ENCODE assay signal across 10 mouse cellular contexts in genomic region chr11:88765635-88766034, GRCm38 (mm10). TPM values are rescaled to one million over a fixed set of nuclear protein-coding genes. Genes with fewer than 3 reads are reported as not detected.
DNase-seq lines count a peak whose midpoint lies in the region; ATAC-seq and TF ChIP-seq lines count a peak whose summit lies in the region.
"Had no signal": no experiment of that assay in that cellular context is flagged by ENCODE, and none has a peak within 500 bp of the region (broad histone marks: within the 10 kb centered on the region; RNA-seq: fewer than 3 reads in every experiment).

No protein-coding gene starts in this region.

- H3K27me3 ChIP-seq in hindbrain, embryonic 12.5 days: no peaks in the 10 kb centered on the region
- no peaks in the 10 kb centered on the region for H3K27me3 ChIP-seq in hindbrain, embryonic 11.5 days (ENCODE audit: control insufficient read depth, insufficient read depth, low read length)
- no peaks in the 10 kb centered on the region for H3K27me3 ChIP-seq in embryonic facial prominence, embryonic 13.5 days
- H3K27me3 ChIP-seq in heart, embryonic 14.5 days (ENCODE audit: control insufficient read depth, insufficient read depth, low read length): no peaks in the 10 kb centered on the region
- no peaks in the 10 kb centered on the region for H3K27me3 ChIP-seq in limb, embryonic 14.5 days (ENCODE audit: control insufficient read depth, insufficient read depth, low read length)

- WGBS in hindbrain, embryonic 12.5 days: 65% methylated on average over 7 of the region's 7 CpGs
- 66% methylated on average over 7 of the region's 7 CpGs for WGBS in hindbrain, embryonic 11.5 days
- 33% methylated on average over 7 of the region's 7 CpGs for WGBS in embryonic facial prominence, embryonic 13.5 days
- 33% methylated on average over 7 of the region's 7 CpGs for WGBS in heart, embryonic 14.5 days
- 16% methylated on average over 7 of the region's 7 CpGs for WGBS in limb, embryonic 14.5 days

- no peak overlapping the region for H3K9ac ChIP-seq in hindbrain, embryonic 12.5 days
- no peak overlapping the region for H3K9ac ChIP-seq in hindbrain, embryonic 11.5 days (ENCODE audit: low read depth, low read length)
- no peak overlapping the region for H3K9ac ChIP-seq in embryonic facial prominence, embryonic 13.5 days
- H3K9ac ChIP-seq in heart, embryonic 14.5 days (ENCODE audit: low read length): peak overlapping the region; percentile 32; the same call in 1 of the 2 replicates
- H3K9ac ChIP-seq in limb, embryonic 14.5 days (ENCODE audit: low read depth, low read length, severe bottlenecking): no peak overlapping the region

- H3K4me1 ChIP-seq in hindbrain, embryonic 12.5 days: peaks cover 6% of the 10 kb centered on the region; the same call in 1 of the 2 replicates
- H3K4me1 ChIP-seq in hindbrain, embryonic 11.5 days (replicated peaks; ENCODE audit: control insufficient read depth, insufficient read depth, low read length): no peaks in the 10 kb centered on the region
- H3K4me1 ChIP-seq in embryonic facial prominence, embryonic 13.5 days: peaks cover 18% of the 10 kb centered on the region
- peaks cover 7 to 9% of the 10 kb centered on the region in 2 experiments for H3K4me1 ChIP-seq in heart, embryonic 14.5 days (ENCODE audit: control insufficient read depth in 2 of 2, insufficient read depth in 2 of 2, low read length in 2 of 2)
- H3K4me1 ChIP-seq in limb, embryonic 14.5 days (ENCODE audit: control insufficient read depth, insufficient read depth, low read length): peaks cover 18% of the 10 kb centered on the region

- DNase-seq in hindbrain, embryonic 11.5 days (ENCODE audit: low spot score): no peak
- DNase-seq in limb, embryonic 14.5 days (ENCODE audit: low spot score): peak; percentile 28
- no peak for DNase-seq in spleen, postnatal 36 days (ENCODE audit: low spot score in 2 of 2)
- DNase-seq in lung, postnatal 4 days: no peak
- DNase-seq: adrenal gland, postnatal 14 days; left cerebral cortex, postnatal 4 days; right cerebral cortex, postnatal 4 days had no signal

- H3K27ac ChIP-seq in hindbrain, embryonic 12.5 days: 0 out of 2 replicates have a peak overlapping the region, but pooled peaks have one; percentile 36
- no peak overlapping the region for H3K27ac ChIP-seq in hindbrain, embryonic 11.5 days (ENCODE audit: low read depth, low read length)
- peak overlapping the region; percentile 57 for H3K27ac ChIP-seq in embryonic facial prominence, embryonic 13.5 days
- peak overlapping the region; percentile 9 to 62 for H3K27ac ChIP-seq in heart, embryonic 14.5 days (replicated peaks in 1 of 2; ENCODE audit: control insufficient read depth in 1 of 2, insufficient read depth in 1 of 2, low read depth in 2 of 2, low read length in 2 of 2)
- peak overlapping the region; percentile 83 for H3K27ac ChIP-seq in limb, embryonic 14.5 days (replicated peaks; ENCODE audit: low read depth, low read length)

- no peaks in the 10 kb centered on the region for H3K36me3 ChIP-seq in hindbrain, embryonic 12.5 days
- no peaks in the 10 kb centered on the region for H3K36me3 ChIP-seq in hindbrain, embryonic 11.5 days (ENCODE audit: control insufficient read depth, insufficient read depth, low read length)
- no peaks in the 10 kb centered on the region for H3K36me3 ChIP-seq in embryonic facial prominence, embryonic 13.5 days
- H3K36me3 ChIP-seq in heart, embryonic 14.5 days (ENCODE audit: control insufficient read depth, insufficient read depth, low read length): no peaks in the 10 kb centered on the region
- no peaks in the 10 kb centered on the region for H3K36me3 ChIP-seq in limb, embryonic 14.5 days (ENCODE audit: control insufficient read depth, insufficient read depth, low read length)

- ATAC-seq in hindbrain, embryonic 12.5 days (ENCODE audit: low FRiP score): no peak
- no peak for ATAC-seq in hindbrain, embryonic 11.5 days (ENCODE audit: low FRiP score)
- no peak for ATAC-seq in embryonic facial prominence, embryonic 13.5 days (ENCODE audit: insufficient number of reproducible peaks, insufficient read depth, low FRiP score, low TSS enrichment, low read depth)
- no peak for ATAC-seq in heart, embryonic 14.5 days (ENCODE audit: insufficient number of reproducible peaks, insufficient read depth, low FRiP score, low read depth)
- peak; percentile 38 for ATAC-seq in limb, embryonic 14.5 days (ENCODE audit: low FRiP score, low read depth)

- no peaks in the 10 kb centered on the region for H3K9me3 ChIP-seq in hindbrain, embryonic 12.5 days (replicated peaks)
- no peaks in the 10 kb centered on the region for H3K9me3 ChIP-seq in hindbrain, embryonic 11.5 days (ENCODE audit: control insufficient read depth, low read length)
- no peaks in the 10 kb centered on the region for H3K9me3 ChIP-seq in embryonic facial prominence, embryonic 13.5 days
- H3K9me3 ChIP-seq in heart, embryonic 14.5 days (ENCODE audit: control insufficient read depth, low read length): no peaks in the 10 kb centered on the region
- H3K9me3 ChIP-seq in limb, embryonic 14.5 days (ENCODE audit: control insufficient read depth, low read length): no peaks in the 10 kb centered on the region

- H3K4me3 ChIP-seq in hindbrain, embryonic 12.5 days: no peak overlapping the region
- H3K4me3 ChIP-seq in hindbrain, embryonic 11.5 days (ENCODE audit: low read depth, low read length): no peak overlapping the region
- no peak overlapping the region for H3K4me3 ChIP-seq in embryonic facial prominence, embryonic 13.5 days
- H3K4me3 ChIP-seq in heart, embryonic 14.5 days (ENCODE audit: control insufficient read depth in 1 of 2, insufficient read depth in 1 of 2, low read depth in 1 of 2, low read length in 2 of 2): no peak overlapping the region
- no peak overlapping the region for H3K4me3 ChIP-seq in limb, embryonic 14.5 days (replicated peaks; ENCODE audit: low read length)

- no peak overlapping the region for H3K4me2 ChIP-seq in hindbrain, embryonic 12.5 days (replicated peaks)
- no peak overlapping the region for H3K4me2 ChIP-seq in hindbrain, embryonic 11.5 days (replicated peaks; ENCODE audit: low read depth, low read length)
- H3K4me2 ChIP-seq in embryonic facial prominence, embryonic 13.5 days: peak overlapping the region; percentile 1; the same call in 1 of the 2 replicates
- H3K4me2 ChIP-seq in heart, embryonic 14.5 days (ENCODE audit: low read length): peak overlapping the region; percentile 40
- H3K4me2 ChIP-seq in limb, embryonic 14.5 days (replicated peaks; ENCODE audit: low read depth, low read length, severe bottlenecking): peak overlapping the region; percentile 25; the same call in 1 of the 2 replicates

- TF ChIP-seq POLR2A in limb, embryonic 14.5 days (IDR thresholded peaks at IDR 0.05; ENCODE audit: borderline replicate concordance, extremely low read depth, insufficient read depth, insufficient read length): no peak

RNA-seq across cellular contexts. Expression of gene Msi2, which starts 47.3 kb away (rescaled TPM):
- 34.8 and 35.9 TPM in 2 replicates for polyA plus RNA-seq in hindbrain, embryonic 12.5 days (2016; fragmentation: Nextera tagmentation; extraction: Ambion mirVana)
- 26.7 and 40.1 TPM in 2 replicates for polyA plus RNA-seq in hindbrain, embryonic 11.5 days (2014; fragmentation: Nextera tagmentation; extraction: Ambion mirVana)
- 18.7 and 19.0 TPM in 2 replicates for polyA plus RNA-seq in embryonic facial prominence, embryonic 13.5 days (2015; fragmentation: Nextera tagmentation; extraction: Ambion mirVana)
- polyA plus RNA-seq in heart, embryonic 14.5 days (2014; fragmentation: Nextera tagmentation; extraction: Ambion mirVana): 18.1 and 20.9 TPM in 2 replicates
- polyA plus RNA-seq in limb, embryonic 14.5 days (2012; rRNA removed): 36.5 and 45.3 TPM in 2 replicates
- 13.9 and 14.8 TPM in 2 replicates for polyA plus RNA-seq in limb, embryonic 14.5 days (2014; fragmentation: Nextera tagmentation; extraction: Ambion mirVana)

Comparison
In these comparisons a context has a peak if more than half of its experiments do, and no peak if none do; other contexts are left out.
1. H3K4me2 ChIP-seq: peak in embryonic facial prominence, embryonic 13.5 days (single experiment), heart, embryonic 14.5 days (single experiment) and limb, embryonic 14.5 days (single experiment); none in hindbrain, embryonic 12.5 days (single experiment) and hindbrain, embryonic 11.5 days (single experiment).